Mouse (Mus musculus) bone marrow macrophage, adult 2 months (primary cell): ENCODE measurements at regions not wholly inside any gene's neighbourhood (a gene's known extent, or its start where the extent isn't known, plus 50 kb on each side); places are given as distances from the start of the nearest gene placed in this dataset.

Source experiments
- CTCF ChIP-seq: IDR thresholded peaks from 2 replicates; pipeline ENCODE4 v1.5.1; 2012; ENCODE audit warnings: low read depth, mild to moderate bottlenecking, low read length, moderate library complexity
- POLR2A ChIP-seq: IDR thresholded peaks from 2 replicates; pipeline ENCODE4 v1.6.1; 2012; ENCODE audit warnings: mild to moderate bottlenecking, low read depth, low read length, borderline replicate concordance

GRCm38 (mm10) chr10:117515777-117516501 is 113.4 kb upstream of the Cpm start:
- no peak for TF ChIP-seq POLR2A
- TF ChIP-seq CTCF, result peak; percentile 45; the same call in 1 of the 2 replicates
